Mouse (Mus musculus) CH12.LX (cell line): Measurements from ENCODE around the gene Atxn3.

ENCODE experiments used
- CTCF ChIP-seq, 2 experiments: IDR thresholded peaks in 1 of 2; conservative IDR thresholded peaks in 1 of 2; 2 replicates each; pipeline ENCODE4 v1.5.1; 2011 to 2012; ENCODE audit warnings: low read depth in 2 of 2, low read length in 2 of 2, improper control_type of control experiment in 1 of 2, inconsistent platforms in 1 of 2, mild to moderate bottlenecking in 1 of 2, moderate library complexity in 1 of 2
- ELF1 ChIP-seq: IDR thresholded peaks from 2 replicates; pipeline ENCODE4 v1.6.1; 2014; ENCODE audit warnings: low read depth, mild to moderate bottlenecking, inconsistent platforms, low read length, improper control_type of control experiment
- ETS1 ChIP-seq: conservative IDR thresholded peaks from 2 replicates; pipeline ENCODE4 v1.6.1; 2012; ENCODE audit warnings: low read depth, mild to moderate bottlenecking, inconsistent platforms, low read length, improper control_type of control experiment, moderate library complexity
- GABPA ChIP-seq: IDR thresholded peaks from 2 replicates; pipeline ENCODE4 v1.6.1; 2012; ENCODE audit warnings: low read depth, low read length, improper control_type of control experiment, inconsistent platforms; ENCODE audit not compliant: insufficient replicate concordance
- IRF4 ChIP-seq: IDR thresholded peaks from 2 replicates; pipeline ENCODE4 v1.6.1; 2014; ENCODE audit warnings: low read depth, mild to moderate bottlenecking, inconsistent platforms, low read length, improper control_type of control experiment
- NRF1 ChIP-seq: IDR thresholded peaks from 2 replicates; pipeline ENCODE4 v1.6.1; 2014; ENCODE audit warnings: low read depth, mild to moderate bottlenecking, inconsistent platforms, low read length, improper control_type of control experiment, moderate library complexity
- POLR2A ChIP-seq: IDR thresholded peaks from 2 replicates; pipeline ENCODE4 v1.6.1; 2011; ENCODE audit warnings: low read depth, mild to moderate bottlenecking, improper control_type of control experiment, low read length
- USF2 ChIP-seq: conservative IDR thresholded peaks from 2 replicates; pipeline ENCODE4 v1.6.1; 2011; ENCODE audit warnings: low read depth, low read length, improper control_type of control experiment
- ZMIZ1 ChIP-seq: IDR thresholded peaks from 2 replicates; pipeline ENCODE4 v1.6.1; 2012; ENCODE audit warnings: low read depth, mild to moderate bottlenecking, inconsistent platforms, low read length, improper control_type of control experiment

DNA sequence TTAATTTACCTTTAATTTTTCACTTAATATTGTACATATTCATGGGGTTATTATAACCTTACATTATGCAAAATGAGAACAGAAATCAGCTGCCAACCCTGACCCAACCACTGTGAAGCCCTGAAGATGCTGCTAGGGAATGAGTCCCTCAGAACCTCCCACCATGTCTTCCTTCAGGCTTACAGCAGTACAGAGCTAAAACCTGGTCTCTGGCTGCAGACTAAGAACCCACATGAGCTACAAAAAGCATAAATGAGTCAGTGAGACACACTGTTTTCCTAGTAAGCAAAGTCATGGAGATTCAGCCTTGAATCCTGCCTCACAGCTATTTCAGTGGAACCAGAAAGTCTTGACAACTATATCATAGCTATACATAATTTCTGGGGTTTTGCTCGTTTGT lies 29.6 kb downstream of the Atxn3 start:
- TF ChIP-seq POLR2A (no peak), CTCF (conservative IDR thresholded peaks at IDR 0.05 in 1 of 2, IDR thresholded peaks at IDR 0.05 in 1 of 2; ENCODE audit: low read depth in 2 of 2, low read length in 2 of 2) (no peak), ETS1 (no peak), ELF1 (no peak), IRF4 (no peak), ZMIZ1 (no peak), GABPA (no peak), NRF1 (no peak), USF2 (no peak)
